Mouse (Mus musculus): Measurements from ENCODE around the gene Rps6kb2. TPM values are rescaled to one million over a fixed set of nuclear protein-coding genes. Genes with fewer than 3 reads are reported as not detected.

Rps6kb2 gene
- polyA plus RNA-seq, 1 experiment from 2014 or later = 43.2 TPM

GRCm38 (mm10) chr19:4187303-4187702, 24.1 kb upstream of the Rps6kb2 start:
- WGBS = 63% methylated on average over 3 of the region's 3 CpGs
- Histone ChIP-seq H3K27ac (ENCODE audit: low read depth) (no peak overlapping the region), H3K4me2 (no peak overlapping the region), H3K27me3 (ENCODE audit: insufficient read depth, low read length) (no peaks in the 10 kb centered on the region), H3K4me1 (ENCODE audit: insufficient read depth) (peaks cover 5% of the 10 kb centered on the region; the same call in 1 of the 2 replicates), H3K9ac (no peak overlapping the region), H3K36me3 (ENCODE audit: insufficient read depth) (no peaks in the 10 kb centered on the region), H3K4me3 (ENCODE audit: low read depth, low read length) (no peak overlapping the region), H3K9me3 (ENCODE audit: low read depth, low read length) (no peaks in the 10 kb centered on the region)
- ATAC-seq (ENCODE audit: insufficient read depth) (no peak), DNase-seq (no peak)
- no peak for TF ChIP-seq CTCF (IDR thresholded peaks at IDR 0.05; ENCODE audit: low read depth)

GRCm38 (mm10) chr19:4184976-4185975, 22.1 kb upstream of the Rps6kb2 start:
- H3K27ac ChIP-seq (ENCODE audit: low read depth) = peak overlapping the region; percentile 20; the same call in 1 of the 2 replicates
- no peaks in the 10 kb centered on the region for H3K36me3 ChIP-seq (ENCODE audit: insufficient read depth)
- TF ChIP-seq CTCF (IDR thresholded peaks at IDR 0.05; ENCODE audit: low read depth) = no peak
- ATAC-seq (ENCODE audit: insufficient read depth) = peak; percentile 26; the same call in 1 of the 2 replicates
- no peaks in the 10 kb centered on the region for H3K27me3 ChIP-seq (ENCODE audit: insufficient read depth, low read length)
- H3K4me3 ChIP-seq (ENCODE audit: low read depth, low read length) = no peak overlapping the region
- H3K9me3 ChIP-seq (ENCODE audit: low read depth, low read length) = no peaks in the 10 kb centered on the region
- H3K4me1 ChIP-seq (ENCODE audit: insufficient read depth) = no peaks in the 10 kb centered on the region
- WGBS = 44% methylated on average over 15 of the region's 15 CpGs
- peak overlapping the region; percentile 4; the same call in 1 of the 2 replicates for H3K9ac ChIP-seq
- DNase-seq = peak; percentile 32
- H3K4me2 ChIP-seq = no peak overlapping the region

DNA sequence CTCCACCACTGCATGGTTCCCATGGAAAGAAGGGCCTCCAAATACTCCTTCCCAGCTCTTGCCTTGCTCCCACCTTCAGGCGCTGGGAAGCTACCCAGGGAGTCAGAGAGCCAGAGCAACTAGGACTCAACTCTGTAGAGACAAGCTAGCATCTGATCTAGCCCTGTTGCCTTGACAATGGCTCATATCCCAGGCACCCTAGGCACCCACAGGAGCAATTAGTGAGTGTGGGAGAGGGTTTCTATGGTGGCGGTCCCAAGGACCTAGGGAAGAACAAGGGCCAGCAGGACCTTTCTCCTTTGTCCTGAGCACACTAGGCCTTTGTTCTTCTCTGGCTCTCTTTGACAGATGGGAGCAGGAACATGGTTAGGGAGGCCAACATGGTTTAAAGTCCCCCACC, 20.5 kb upstream of the Rps6kb2 start:
- Histone ChIP-seq H3K9me3 (ENCODE audit: low read depth, low read length) (no peaks in the 10 kb centered on the region), H3K9ac (no peak overlapping the region), H3K4me3 (ENCODE audit: low read depth, low read length) (no peak overlapping the region), H3K27me3 (ENCODE audit: insufficient read depth, low read length) (no peaks in the 10 kb centered on the region), H3K4me1 (ENCODE audit: insufficient read depth) (no peaks in the 10 kb centered on the region), H3K4me2 (no peak overlapping the region), H3K27ac (ENCODE audit: low read depth) (no peak overlapping the region), H3K36me3 (ENCODE audit: insufficient read depth) (no peaks in the 10 kb centered on the region)
- no peak for TF ChIP-seq CTCF (IDR thresholded peaks at IDR 0.05; ENCODE audit: low read depth)
- ATAC-seq (ENCODE audit: insufficient read depth) (no peak), DNase-seq (no peak)
- 83% methylated on average over 2 of the region's 2 CpGs for WGBS

- no peak overlapping the region for H3K9ac ChIP-seq
- DNase-seq (peak; percentile 78), ATAC-seq (ENCODE audit: insufficient read depth) (peak; percentile 38; the same call in 1 of the 2 replicates)
- no peaks in the 10 kb centered on the region for H3K27me3 ChIP-seq (ENCODE audit: insufficient read depth, low read length)
- no peak overlapping the region for H3K4me3 ChIP-seq (ENCODE audit: low read depth, low read length)
- H3K4me1 ChIP-seq (ENCODE audit: insufficient read depth) = no peaks in the 10 kb centered on the region
- WGBS = 30% methylated on average over 3 of the region's 3 CpGs
- H3K27ac ChIP-seq (ENCODE audit: low read depth) = no peak overlapping the region
- no peak for TF ChIP-seq CTCF (IDR thresholded peaks at IDR 0.05; ENCODE audit: low read depth)
- H3K36me3 ChIP-seq (ENCODE audit: insufficient read depth) = no peaks in the 10 kb centered on the region
- no peak overlapping the region for H3K4me2 ChIP-seq
- no peaks in the 10 kb centered on the region for H3K9me3 ChIP-seq (ENCODE audit: low read depth, low read length)
Observed at GRCm38 (mm10) chr19:4181892-4182291, 18.7 kb upstream of the Rps6kb2 start.

DNA sequence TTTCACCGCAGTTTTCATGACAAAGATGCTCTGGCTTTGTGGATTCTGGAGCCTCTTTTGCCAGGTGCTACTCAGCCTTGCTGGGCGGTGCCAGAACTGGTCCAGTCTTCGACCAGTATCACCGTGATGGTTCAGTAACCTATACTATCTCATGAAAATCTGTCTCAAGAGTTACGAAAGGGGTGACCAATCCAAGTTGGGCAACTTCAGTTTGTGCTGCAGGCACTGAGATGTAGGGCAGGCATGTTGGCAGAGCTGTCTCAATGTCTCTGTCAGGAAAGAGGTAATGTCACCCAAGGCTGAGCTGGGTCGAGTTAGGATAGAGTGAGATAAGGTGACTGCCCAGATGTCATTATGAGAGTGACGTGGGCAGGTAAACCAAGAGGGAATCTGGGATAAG, 17.3 kb upstream of the Rps6kb2 start:
- Histone ChIP-seq H3K27ac (ENCODE audit: low read depth) (no peak overlapping the region), H3K27me3 (ENCODE audit: insufficient read depth, low read length) (no peaks in the 10 kb centered on the region), H3K36me3 (ENCODE audit: insufficient read depth) (no peaks in the 10 kb centered on the region), H3K4me1 (ENCODE audit: insufficient read depth) (no peaks in the 10 kb centered on the region; the same call in 1 of the 2 replicates), H3K4me3 (ENCODE audit: low read depth, low read length) (no peak overlapping the region), H3K4me2 (no peak overlapping the region), H3K9ac (no peak overlapping the region), H3K9me3 (ENCODE audit: low read depth, low read length) (no peaks in the 10 kb centered on the region)
- ATAC-seq (ENCODE audit: insufficient read depth) (no peak), DNase-seq (no peak)
- 82% methylated on average over 7 of the region's 7 CpGs for WGBS
- no peak for TF ChIP-seq CTCF (IDR thresholded peaks at IDR 0.05; ENCODE audit: low read depth)

- DNase-seq (peak; percentile 52), ATAC-seq (ENCODE audit: insufficient read depth) (peak; percentile 64)
- WGBS = 3% methylated on average over 11 of the region's 11 CpGs
- no peak within 1 kb of the TSS for H3K4me3 ChIP-seq (ENCODE audit: low read depth, low read length)
- TF ChIP-seq CTCF (IDR thresholded peaks at IDR 0.05; ENCODE audit: low read depth) = no peak
- H3K27ac ChIP-seq (ENCODE audit: low read depth) = no peak within 1 kb of the TSS
- peak within 1 kb of the TSS; percentile 32; the same call in 1 of the 2 replicates for H3K9ac ChIP-seq
- no peaks in the 10 kb centered on the region for H3K27me3 ChIP-seq (ENCODE audit: insufficient read depth, low read length)
- no peaks in the 10 kb centered on the region for H3K9me3 ChIP-seq (ENCODE audit: low read depth, low read length)
- H3K4me1 ChIP-seq (ENCODE audit: insufficient read depth) = peaks cover 3% of the 10 kb centered on the region; the same call in 1 of the 2 replicates
- H3K4me2 ChIP-seq = peak within 1 kb of the TSS; percentile 51
- H3K36me3 ChIP-seq (ENCODE audit: insufficient read depth) = no peaks in the 10 kb centered on the region
Observed at GRCm38 (mm10) chr19:4175368-4175947, 12.3 kb upstream of the Rps6kb2 start, which contains the start of gene Carns1. Gene Carns1 (minus strand): TSS chr19:4175479.

DNA sequence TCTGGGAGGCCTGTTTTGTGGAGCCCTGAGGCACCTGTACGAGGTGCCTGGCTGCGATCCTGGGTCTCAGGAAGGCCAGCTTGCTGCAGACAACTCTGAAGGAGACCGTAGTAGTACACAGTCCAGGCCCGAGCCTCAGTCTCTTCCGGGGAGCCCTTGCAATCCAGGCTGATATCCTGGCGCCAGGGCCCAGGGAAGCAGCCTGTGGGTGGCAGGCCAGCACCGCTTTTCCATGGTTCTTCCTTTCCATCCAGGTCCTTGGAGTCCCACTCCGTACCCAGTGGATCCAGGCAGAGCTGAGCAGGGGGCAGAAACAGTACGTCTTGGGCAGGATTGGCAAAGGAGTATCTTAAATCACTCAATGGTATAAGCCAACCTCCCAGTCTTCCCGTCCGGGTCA, 9.8 kb upstream of the Rps6kb2 start:
- no peak for ATAC-seq (ENCODE audit: insufficient read depth)
- 52% methylated on average over 11 of the region's 11 CpGs for WGBS
- no peak overlapping the region for H3K9ac ChIP-seq

More for the DNA sequence above, 9.8 kb upstream of the Rps6kb2 start:
- Histone ChIP-seq H3K27me3 (ENCODE audit: insufficient read depth, low read length) (no peaks in the 10 kb centered on the region), H3K36me3 (ENCODE audit: insufficient read depth) (no peaks in the 10 kb centered on the region), H3K4me1 (ENCODE audit: insufficient read depth) (peaks cover 3% of the 10 kb centered on the region; the same call in 1 of the 2 replicates), H3K27ac (ENCODE audit: low read depth) (no peak overlapping the region), H3K9me3 (ENCODE audit: low read depth, low read length) (no peaks in the 10 kb centered on the region), H3K4me2 (no peak overlapping the region), H3K4me3 (ENCODE audit: low read depth, low read length) (no peak overlapping the region)
- TF ChIP-seq CTCF (IDR thresholded peaks at IDR 0.05; ENCODE audit: low read depth) = no peak
- no peak for DNase-seq

Data from lung, embryonic 14.5 days (tissue).